Mouse (Mus musculus): ENCODE results near the gene Zfp941.

Zfp941 gene

DNA sequence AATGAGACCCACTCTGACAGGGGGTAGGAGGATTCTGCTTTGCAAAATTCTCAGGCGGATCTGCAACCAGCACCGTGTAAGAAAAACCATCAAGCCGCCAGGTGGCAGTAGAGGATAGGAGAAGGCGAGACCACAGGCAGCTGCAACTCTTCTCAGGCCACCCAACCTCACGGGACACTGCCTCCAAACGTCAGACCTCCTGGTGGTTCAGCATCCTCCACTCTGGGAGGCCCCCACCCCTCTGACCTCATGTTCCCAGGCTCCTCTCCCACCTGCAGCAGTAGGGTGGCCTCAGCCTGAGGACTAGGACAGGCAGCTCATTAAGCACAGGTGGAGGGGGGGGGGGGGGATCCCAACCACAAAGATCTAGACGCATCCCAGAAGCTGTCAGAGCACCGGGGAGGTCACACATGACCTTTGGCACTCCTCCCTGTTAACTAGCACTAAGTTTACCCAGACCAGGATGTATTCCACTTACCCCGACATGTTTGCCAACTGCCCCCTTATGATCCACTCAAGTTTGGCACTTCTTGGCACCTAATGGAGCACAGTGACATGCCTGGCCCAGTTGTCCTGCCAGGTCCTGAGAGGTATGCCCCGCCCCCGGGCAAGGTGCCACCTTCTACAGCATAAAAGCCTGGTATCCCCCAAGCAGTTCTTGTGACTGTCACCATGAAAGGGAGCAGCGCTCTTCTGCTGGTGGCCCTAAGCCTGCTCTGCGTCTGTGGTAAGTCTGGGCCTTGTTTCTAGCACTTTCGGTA is 23.1 kb upstream of the Zfp941 start, which contains the start of gene Scgb1c1:
Gene Scgb1c1, plus strand, starts transcription at position 643 of the 761 bp plus-strand sequence.
- in situ Hi-C loops (cut with MboI; ENCODE audit: unreplicated experiment in 2 of 2): loop anchor here (5.0 to 25.0 kb wide), 7 partner anchors 57 to 817 kb away; partner anchors contain the start of genes Cox8b (in 2 of the 2) and Muc6 (in 1 of the 2)

- in situ Hi-C loops (cut with MboI; ENCODE audit: unreplicated experiment in 2 of 2): loop anchor here (5.0 to 25.0 kb wide), 7 partner anchors 58 to 818 kb away; partner anchors contain the start of genes Cox8b (in 2 of the 2) and Muc6 (in 1 of the 2)
These were observed 21.8 kb upstream of the Zfp941 start for GRCm38 (mm10) chr7:140843806-140844205.

GRCm38 (mm10) chr7:140840750-140841735 is 19.1 kb upstream of the Zfp941 start:
- in situ Hi-C loops (cut with MboI; ENCODE audit: unreplicated experiment in 2 of 2): loop anchor here (5.0 to 25.0 kb wide), 7 partner anchors 61 to 821 kb away; partner anchors contain the start of genes Cox8b (in 2 of the 2) and Muc6 (in 1 of the 2)

GRCm38 (mm10) chr7:140839556-140839955 is 17.6 kb upstream of the Zfp941 start:
- in situ Hi-C loops (cut with MboI; ENCODE audit: unreplicated experiment in 2 of 2): loop anchor here (10.0 to 25.0 kb wide), 2 partner anchors 755 to 823 kb away; partner anchors contain the start of genes Caly (in 1 of the 2) and Muc6 (in 1 of the 2)

- in situ Hi-C loops (cut with MboI; ENCODE audit: unreplicated experiment in 2 of 2): loop anchor here (10.0 to 25.0 kb wide), 2 partner anchors 752 to 826 kb away; partner anchors contain the start of genes Caly (in 1 of the 2) and Muc6 (in 1 of the 2)
These were observed 14.5 kb upstream of the Zfp941 start for GRCm38 (mm10) chr7:140836243-140837115.

GRCm38 (mm10) chr7:140835758-140836087 is 13.7 kb upstream of the Zfp941 start:
- in situ Hi-C loops (cut with MboI; ENCODE audit: unreplicated experiment in 2 of 2): loop anchor here (10.0 to 25.0 kb wide), 2 partner anchors 751 to 827 kb away; partner anchors contain the start of genes Caly (in 1 of the 2) and Muc6 (in 1 of the 2)

- in situ Hi-C loops (cut with MboI; ENCODE audit: unreplicated experiment in 2 of 2): loop anchor here (10.0 to 25.0 kb wide), 2 partner anchors 750 to 827 kb away; partner anchors contain the start of genes Caly (in 1 of the 2) and Muc6 (in 1 of the 2)
These were observed 13.2 kb upstream of the Zfp941 start, which contains the start of gene Urah for GRCm38 (mm10) chr7:140834968-140835757. Gene Urah (plus strand): TSS chr7:140835018.

DNA sequence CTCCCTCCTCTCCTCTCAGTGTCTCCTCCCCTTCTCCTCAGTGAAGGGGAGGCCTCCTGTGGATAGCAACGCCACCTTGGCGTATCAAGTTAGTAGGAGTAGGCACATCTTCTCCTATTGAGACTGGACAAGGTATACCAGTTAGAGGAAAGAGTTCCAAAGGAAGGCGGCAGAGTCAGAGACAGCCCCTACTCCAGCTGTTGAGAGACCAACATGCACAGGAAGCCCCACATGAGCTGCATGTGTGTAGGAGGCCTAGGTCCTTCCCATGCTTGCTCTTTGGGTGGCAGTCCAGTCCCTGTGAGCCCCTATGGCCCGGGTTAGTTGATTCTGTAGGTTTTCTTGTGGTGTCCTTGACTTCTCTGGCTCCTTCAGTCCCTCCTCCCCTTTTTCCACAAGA is 11.4 kb upstream of the Zfp941 start:
- in situ Hi-C loops (cut with MboI; ENCODE audit: unreplicated experiment in 2 of 2): loop anchor here (10.0 to 25.0 kb wide), 2 partner anchors 749 to 829 kb away; partner anchors contain the start of genes Caly (in 1 of the 2) and Muc6 (in 1 of the 2)

- in situ Hi-C loops (cut with MboI; ENCODE audit: unreplicated experiment in 2 of 2): loop anchor here (10.0 to 25.0 kb wide), 2 partner anchors 747 to 831 kb away; partner anchors contain the start of genes Caly (in 1 of the 2) and Muc6 (in 1 of the 2)
These were observed 9.5 kb upstream of the Zfp941 start for GRCm38 (mm10) chr7:140831447-140831846.

- in situ Hi-C loops (cut with MboI; ENCODE audit: unreplicated experiment in 2 of 2): loop anchor here in 1 of 2 experiments (5.0 to 25.0 kb wide), 2 partner anchors 746 to 834 kb away; partner anchors contain the start of genes Caly and Muc6
These were observed 6.3 kb upstream of the Zfp941 start for GRCm38 (mm10) chr7:140828171-140828881.

- in situ Hi-C loops (cut with MboI; ENCODE audit: unreplicated experiment in 2 of 2): no loop called here
These were observed 753 bp upstream of the Zfp941 start for GRCm38 (mm10) chr7:140822731-140823130.

DNA sequence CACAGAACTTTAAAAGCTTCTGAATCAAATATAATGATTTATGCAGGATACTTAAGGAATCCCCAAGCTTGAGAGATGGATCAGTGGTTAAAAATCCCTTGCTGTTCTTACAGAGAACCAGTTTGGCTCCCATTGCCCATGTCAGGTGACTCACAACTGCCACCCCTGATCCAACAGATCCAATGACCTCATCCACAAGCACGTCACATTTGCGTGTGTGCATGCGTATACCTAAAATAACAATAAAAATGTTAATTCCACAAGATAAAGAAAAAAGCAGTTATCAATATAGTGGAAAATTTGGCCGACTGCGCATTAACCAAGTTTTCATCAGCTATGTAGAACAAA is 699 bp downstream of the Zfp941 start:
- in situ Hi-C loops (cut with MboI; ENCODE audit: unreplicated experiment in 2 of 2): no loop called here

GRCm38 (mm10) chr7:140820173-140820572 is 1.8 kb downstream of the Zfp941 start:
- in situ Hi-C loops (cut with MboI; ENCODE audit: unreplicated experiment in 2 of 2): no loop called here

DNA sequence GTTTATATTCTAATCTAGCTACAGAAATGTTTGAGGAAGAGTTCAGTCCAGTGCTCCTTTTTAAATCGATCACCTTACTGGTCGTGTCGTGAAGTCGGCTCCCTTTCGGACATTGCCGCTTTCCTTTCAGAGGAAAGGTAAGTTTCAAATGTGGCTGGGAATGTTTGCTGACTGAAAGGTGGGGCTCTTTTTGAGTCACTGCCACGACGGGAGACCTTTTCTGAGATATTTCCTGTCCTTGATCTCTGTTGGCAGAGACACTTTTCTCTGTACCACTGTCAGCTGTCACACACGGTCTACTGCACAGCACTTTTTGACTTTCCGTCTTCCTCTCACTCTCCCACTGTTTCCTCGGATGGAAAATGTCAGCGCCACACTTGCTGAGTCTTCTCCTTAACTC is 9.1 kb downstream of the Zfp941 start:
- in situ Hi-C loops (cut with MboI; ENCODE audit: unreplicated experiment in 2 of 2): no loop called here

- in situ Hi-C loops (cut with MboI; ENCODE audit: unreplicated experiment in 2 of 2): no loop called here
These were observed 10.3 kb downstream of the Zfp941 start for GRCm38 (mm10) chr7:140811714-140812113.

DNA sequence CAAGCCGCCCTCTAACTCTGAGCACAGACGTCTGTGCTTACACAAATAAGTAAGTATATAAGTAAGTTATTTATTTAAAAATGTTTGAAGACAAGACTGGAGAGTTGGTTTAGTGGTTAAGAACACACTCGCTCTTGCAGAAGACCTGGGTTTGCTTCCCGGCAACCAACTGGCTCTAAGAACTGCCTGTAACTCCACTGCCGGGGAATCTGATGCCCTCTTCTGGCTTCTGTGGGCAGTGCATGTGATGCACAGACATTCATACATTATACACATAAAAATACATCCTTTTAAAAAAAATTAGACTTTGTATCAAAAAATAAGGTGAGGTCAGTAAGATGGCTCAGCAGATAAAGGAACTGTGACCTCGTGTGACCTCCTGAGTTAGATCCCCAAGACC is 11.5 kb downstream of the Zfp941 start:
- in situ Hi-C loops (cut with MboI; ENCODE audit: unreplicated experiment in 2 of 2): no loop called here

DNA sequence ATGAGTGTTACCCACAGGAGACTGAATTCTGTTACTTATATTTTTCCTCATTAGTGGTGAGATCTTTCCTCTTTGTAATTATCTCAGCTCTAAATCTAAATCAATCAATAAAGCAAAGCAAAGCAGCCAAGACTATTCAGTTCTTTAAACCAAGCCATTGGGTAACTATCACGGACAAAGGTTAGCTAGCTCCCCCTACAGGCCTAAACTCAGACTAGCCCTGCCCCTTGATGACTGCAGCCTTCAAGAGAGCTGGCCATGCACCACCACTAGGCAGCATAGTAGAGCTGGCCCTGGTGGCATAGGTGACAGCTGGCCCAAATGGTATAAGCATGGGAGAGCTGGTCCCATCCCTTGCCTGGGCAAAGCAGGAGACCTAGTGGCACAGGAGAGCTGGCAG is 16.3 kb downstream of the Zfp941 start:
- in situ Hi-C loops (cut with MboI; ENCODE audit: unreplicated experiment in 2 of 2): no loop called here

DNA sequence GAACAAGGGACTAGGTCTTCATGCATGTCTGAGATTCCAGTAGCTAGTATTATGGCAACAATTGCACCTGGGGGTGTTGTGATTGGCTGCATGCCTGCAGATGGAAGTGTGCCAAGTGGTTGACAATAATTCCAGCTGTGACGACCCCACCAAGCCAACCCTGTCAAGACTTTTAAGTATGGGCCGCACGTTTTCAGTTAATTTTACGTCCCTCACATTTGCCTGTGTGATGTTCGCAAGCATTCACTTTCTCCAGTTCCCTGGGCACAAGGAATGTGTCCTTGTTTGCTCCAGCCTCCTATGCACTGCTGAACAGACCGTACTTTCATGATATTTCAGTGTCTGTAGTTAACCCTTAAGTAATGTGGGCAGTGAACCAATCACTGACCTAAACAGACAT is 19.3 kb downstream of the Zfp941 start:
- in situ Hi-C loops (cut with MboI; ENCODE audit: unreplicated experiment in 2 of 2): no loop called here
